Mouse (Mus musculus) spleen, adult 2 months (tissue): ENCODE results near the gene A730015C16Rik.

ENCODE experiments used
- CTCF ChIP-seq: fragments of 200-500 bp; IDR thresholded peaks from 2 replicates; pipeline ENCODE4 v1.5.1; 2011; ENCODE audit warnings: mild to moderate bottlenecking, inconsistent platforms; ENCODE audit not compliant: insufficient read depth, insufficient read length, insufficient replicate concordance; ENCODE audit errors: extremely low read depth
- POLR2A ChIP-seq: fragments of 200-500 bp; IDR thresholded peaks from 2 replicates; pipeline ENCODE4 v1.6.1; 2011; ENCODE audit warnings: low read depth, low read length, inconsistent platforms

GRCm38 (mm10) chr4:108803535-108803934, 44.9 kb downstream of the A730015C16Rik start:
- TF ChIP-seq CTCF: no peak
- TF ChIP-seq POLR2A: no peak
